Mouse (Mus musculus) heart, embryonic 13.5 days (tissue): Measurements from ENCODE around the gene Cacna1g. TPM values are rescaled to one million over a fixed set of nuclear protein-coding genes. Genes with fewer than 3 reads are reported as not detected.

Source experiments
- polyA plus RNA-seq: library from polyadenylated mRNA; unstranded; fragments of >200 nt; fragmentation: Nextera tagmentation; extraction: Ambion mirVana; gene quantifications from 2 replicates; pipeline ENCODE4 v1.2.1, GENCODE M21; 2015

Cacna1g gene
- polyA plus RNA-seq, 1 experiment from 2014 or later = 3.4 TPM

Other genes starting within 250 kb of the Cacna1g start
- 2.0 and 2.2 TPM in 2 replicates for gene Wfikkn2, start 228.2 kb downstream of the Cacna1g start, polyA plus RNA-seq
- 0.20 TPM in 1 of 2 replicates, not detected in the other for gene Gm21885, start 192.3 kb downstream of the Cacna1g start, polyA plus RNA-seq
- 68.5 and 70.2 TPM in 2 replicates for gene Luc7l3, start 152.2 kb downstream of the Cacna1g start, polyA plus RNA-seq
- 14.6 and 19.5 TPM in 2 replicates for gene Ankrd40, start 146.2 kb downstream of the Cacna1g start, polyA plus RNA-seq
- gene Abcc3, start 81.2 kb downstream of the Cacna1g start, polyA plus RNA-seq = 0.96 and 1.6 TPM in 2 replicates
- 0.45 and 0.47 TPM in 2 replicates for gene Spata20, start 12.0 kb upstream of the Cacna1g start, polyA plus RNA-seq
- 11.8 and 12.5 TPM in 2 replicates for gene Epn3, start 25.8 kb upstream of the Cacna1g start, polyA plus RNA-seq
- 5.6 and 6.8 TPM in 2 replicates for gene Mycbpap, start 47.5 kb upstream of the Cacna1g start, polyA plus RNA-seq
- gene Rsad1, start 75.1 kb upstream of the Cacna1g start, polyA plus RNA-seq = 4.8 and 5.3 TPM in 2 replicates
- 0.34 and 0.39 TPM in 2 replicates for gene Chad, start 90.8 kb upstream of the Cacna1g start, polyA plus RNA-seq
- gene Acsf2, start 127.7 kb upstream of the Cacna1g start, polyA plus RNA-seq = 2.8 and 3.1 TPM in 2 replicates
- 143 and 147 TPM in 2 replicates for gene Lrrc59, start 155.6 kb upstream of the Cacna1g start, polyA plus RNA-seq
- gene Mrpl27, start 179.6 kb upstream of the Cacna1g start, polyA plus RNA-seq = 128 and 142 TPM in 2 replicates
- gene Eme1, start 179.8 kb upstream of the Cacna1g start, polyA plus RNA-seq = 11.9 and 14.9 TPM in 2 replicates
- 11.6 and 11.7 TPM in 2 replicates for gene Xylt2, start 203.3 kb upstream of the Cacna1g start, polyA plus RNA-seq
- gene Gm11541, start 230.3 kb upstream of the Cacna1g start, polyA plus RNA-seq = 0.17 TPM in 1 of 2 replicates, not detected in the other